Mouse (Mus musculus) C2C12 (cell line): ENCODE results near the gene Prrc2b.

Experiments
- CTCF ChIP-seq: IDR thresholded peaks from one replicate; pipeline ENCODE4 v1.5.1; 2011; ENCODE audit not compliant: control insufficient read depth, insufficient read depth, insufficient read length
- FOSL1 ChIP-seq: IDR thresholded peaks from one replicate; pipeline ENCODE4 v1.8.0; 2011; ENCODE audit warnings: mild to moderate bottlenecking, low read length; ENCODE audit not compliant: poor library complexity, insufficient read depth, severe bottlenecking
- MAX ChIP-seq: IDR thresholded peaks from one replicate; pipeline ENCODE4 v1.6.1; 2011; ENCODE audit warnings: mild to moderate bottlenecking, control low read depth
- USF1 ChIP-seq: IDR thresholded peaks from one replicate; pipeline ENCODE4 v1.6.1; 2011; ENCODE audit warnings: low read depth, mild to moderate bottlenecking, control low read depth, moderate library complexity

DNA sequence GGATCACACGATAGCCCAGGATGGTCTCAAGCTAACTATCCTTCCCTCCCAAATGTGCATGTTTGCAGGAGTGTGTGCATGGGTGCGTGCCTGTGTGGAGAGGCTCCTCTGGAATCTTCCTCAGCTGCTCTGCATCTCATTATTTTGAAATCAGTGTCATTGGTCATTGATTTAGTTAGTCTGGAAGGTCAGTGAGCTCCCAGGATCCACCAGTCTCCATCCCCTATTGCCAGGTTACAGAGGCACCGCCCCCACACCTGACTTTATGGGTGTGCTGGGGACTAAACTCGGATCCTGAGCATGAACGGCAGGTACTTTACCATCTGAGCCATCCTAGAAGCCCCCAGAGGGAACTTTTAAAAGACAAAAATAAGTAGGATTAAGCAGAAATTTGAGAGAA is 47.9 kb upstream of the Prrc2b start:
- TF ChIP-seq MAX (no peak), CTCF (no peak), FOSL1 (no peak), USF1 (no peak)
